Mouse (Mus musculus): ENCODE measurements around the gene Tmcc1. TPM values are rescaled to one million over a fixed set of nuclear protein-coding genes. Genes with fewer than 3 reads are reported as not detected.

Gene Tmcc1
- total RNA-seq, 2 experiments from 2014 or later, result 22.9 to 27.0 TPM

DNA sequence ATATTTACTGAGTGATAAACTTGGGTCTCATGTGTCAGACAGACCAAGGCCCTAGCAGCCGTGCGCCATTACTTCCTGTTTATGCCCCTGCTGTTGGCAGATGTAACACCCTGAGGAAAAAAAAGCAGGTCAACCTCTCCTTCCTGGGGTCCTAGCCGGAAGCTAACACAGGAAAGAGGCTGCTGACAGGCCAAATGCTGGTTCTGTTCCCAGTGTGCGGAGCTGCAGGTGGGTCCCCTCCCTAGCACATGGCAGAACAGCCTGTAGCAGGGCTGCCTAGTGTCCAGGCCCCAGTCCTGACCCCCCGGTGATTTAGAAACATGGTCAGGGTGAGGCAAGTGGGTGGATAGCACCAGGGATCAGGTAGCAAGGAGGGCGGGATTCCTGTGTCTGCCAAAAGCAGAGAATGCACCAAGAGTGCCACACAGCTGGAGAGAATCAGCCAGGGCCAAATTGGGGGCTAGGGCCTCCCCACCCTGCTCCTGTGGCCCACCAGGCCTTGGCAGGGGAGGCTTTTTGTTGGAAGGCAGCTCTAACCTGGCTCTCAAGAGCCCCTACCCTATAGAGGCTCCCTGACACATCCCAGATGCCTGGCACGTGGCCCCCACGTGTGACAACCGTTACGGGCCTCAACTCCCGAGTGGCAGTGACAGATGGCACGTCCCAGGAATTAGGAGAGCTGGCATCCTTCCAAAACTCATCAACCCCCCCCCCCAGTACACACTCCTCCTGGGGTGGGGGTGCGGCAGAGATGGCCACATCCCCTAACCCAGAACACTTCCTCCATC is 221.8 kb downstream of the Tmcc1 start:
- DNase-seq, result no peak

DNA sequence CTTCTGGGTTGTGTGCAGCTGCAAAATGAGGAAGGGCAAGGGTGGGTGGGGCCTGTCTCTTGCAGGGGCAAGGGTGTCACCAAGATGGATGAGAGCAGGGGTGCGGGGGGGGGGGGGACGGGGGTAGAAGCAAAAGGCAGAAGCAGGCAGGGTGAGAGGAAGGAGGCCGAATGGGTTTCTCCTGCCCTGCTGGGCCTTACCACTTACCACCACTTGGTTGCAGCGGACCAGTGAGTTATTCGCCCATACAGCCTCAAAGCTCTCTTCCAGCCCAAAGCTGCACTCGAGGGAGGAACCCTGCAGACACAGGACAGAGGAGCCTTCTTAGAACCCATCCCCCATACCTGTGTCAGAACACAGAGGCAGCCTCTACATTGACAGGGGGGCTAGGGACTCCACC is 223.3 kb downstream of the Tmcc1 start:
- no peak for DNase-seq

DNA sequence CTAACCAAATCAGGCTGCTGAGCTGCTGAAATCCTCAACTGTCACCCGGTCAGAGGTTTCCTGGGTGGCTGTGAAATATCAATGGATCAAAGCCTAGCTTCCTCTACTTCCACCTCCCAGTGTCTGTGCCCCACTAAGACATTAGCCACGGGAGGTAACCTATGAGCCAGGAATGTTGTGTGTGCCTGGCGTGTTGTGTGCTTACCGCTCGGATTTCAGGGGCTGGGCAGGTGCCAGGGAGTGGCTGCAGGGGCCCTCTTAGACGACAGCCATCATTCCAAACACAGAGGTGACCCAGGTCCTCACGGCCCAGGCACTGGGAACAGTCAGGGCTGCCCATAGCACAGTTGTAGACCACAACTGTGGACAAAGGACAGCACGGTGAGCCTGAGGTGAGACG is 224.2 kb downstream of the Tmcc1 start:
- no peak for DNase-seq

DNA sequence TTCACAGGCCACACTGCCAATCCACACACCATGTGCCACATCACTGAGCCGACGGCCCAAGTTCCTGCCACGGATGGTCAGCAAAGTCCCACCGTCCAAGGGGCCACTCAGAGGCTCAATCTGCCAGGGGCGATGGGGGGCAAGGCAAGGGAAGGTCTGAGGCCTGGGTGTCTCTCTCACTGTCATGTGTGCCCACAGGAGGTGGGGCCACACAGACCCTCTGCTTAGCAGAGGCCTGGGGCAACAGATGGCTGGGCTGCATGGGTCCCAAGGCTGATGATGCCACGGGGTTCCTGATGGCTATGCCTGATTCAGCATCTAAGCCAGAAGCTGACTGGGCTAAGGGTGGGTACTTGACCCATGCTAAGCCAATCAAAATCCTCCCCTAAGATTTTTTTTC is 224.6 kb downstream of the Tmcc1 start:
- DNase-seq, result no peak

Other genes with a start within 250 kb of the Tmcc1 start
- gene H1foo, start 248.5 kb downstream of the Tmcc1 start, total RNA-seq (2021), result not detected
- gene Plxnd1, start 198.5 kb downstream of the Tmcc1 start, total RNA-seq (2021), result 100 to 1,000 TPM; 155 to 215 TPM
- 10 to 100 TPM; 41.3 to 52.7 TPM for gene Washc2, start 14.6 kb upstream of the Tmcc1 start, total RNA-seq (2021)
- 1 to 10 TPM; 5.0 to 5.5 TPM for gene Zfand4, start 70.7 kb upstream of the Tmcc1 start, total RNA-seq (2021)
- 10 to 100 TPM; 50.7 to 67.1 TPM for gene March8, start 144.5 kb upstream of the Tmcc1 start, total RNA-seq (2021)

All from adrenal gland, postnatal 10 days (tissue).